Mouse (Mus musculus): Measurements from ENCODE around the gene Gm10188. TPM values are rescaled to one million over a fixed set of nuclear protein-coding genes. Genes with fewer than 3 reads are reported as not detected.

Gene Gm10188
- polyA plus RNA-seq, 1 experiment, result not detected

DNA sequence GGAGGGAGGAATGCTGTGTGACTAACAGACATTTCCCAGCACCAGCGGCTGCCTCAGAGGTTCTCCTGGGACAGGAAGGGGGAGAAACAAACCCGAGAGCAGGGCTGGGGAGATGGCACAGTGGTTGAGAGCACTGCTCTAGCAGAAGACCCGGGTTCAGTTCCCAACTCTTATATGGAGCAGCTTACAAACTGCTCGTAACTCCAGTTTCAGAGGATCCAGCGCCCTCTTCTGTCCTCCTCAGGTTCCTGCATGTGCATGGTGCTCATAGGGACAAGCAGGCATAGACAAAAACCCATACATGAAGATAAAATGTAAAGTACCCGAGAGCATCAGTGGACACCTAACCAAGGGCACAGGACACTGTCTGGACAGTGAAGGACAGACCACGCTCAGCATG lies 18.6 kb downstream of the Gm10188 start:
- Histone ChIP-seq H3K4me1 (ENCODE audit: control insufficient read depth, insufficient read depth, insufficient read length, low read length) (no peaks in the 10 kb centered on the region), H3K27ac (ENCODE audit: insufficient read depth, low read depth, low read length) (no peak overlapping the region), H3K27me3 (ENCODE audit: control insufficient read depth, insufficient read depth, low read length) (peaks cover 2% of the 10 kb centered on the region; the same call in 1 of the 2 replicates), H3K4me3 (ENCODE audit: low read depth, low read length) (no peak overlapping the region), H3K36me3 (ENCODE audit: control insufficient read depth, insufficient read depth, low read length) (no peaks in the 10 kb centered on the region)
- no peak for TF ChIP-seq POLR2A (IDR thresholded peaks at IDR 0.05; ENCODE audit: low read depth, low read length)
- TF ChIP-seq CTCF (IDR thresholded peaks at IDR 0.05; ENCODE audit: extremely low read depth, insufficient read length, insufficient replicate concordance, low read depth, low read length), result peak; percentile 53; the same call in 1 of the 2 replicates
- WGBS, result 15% methylated on average over 7 of the region's 7 CpGs

DNA sequence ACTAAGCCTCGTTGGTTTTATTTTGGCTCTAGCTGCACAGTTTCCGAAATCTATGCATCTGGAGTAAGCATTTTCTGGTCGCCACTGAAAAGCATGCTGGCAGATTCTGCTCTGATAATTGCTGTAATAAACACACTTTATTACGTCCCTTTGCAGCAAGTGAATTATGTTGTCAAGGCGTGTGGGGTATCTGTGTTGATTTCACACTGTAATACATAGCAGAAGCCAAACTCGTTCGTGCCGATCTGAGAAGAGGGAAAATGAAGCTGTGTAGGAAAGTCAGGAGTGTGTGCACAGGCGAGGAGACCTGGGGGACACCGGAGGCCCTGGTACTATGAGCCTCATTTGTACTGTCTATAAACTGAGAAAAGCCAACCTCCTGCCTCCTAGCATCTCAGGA lies 20.2 kb downstream of the Gm10188 start:
- TF ChIP-seq CTCF (IDR thresholded peaks at IDR 0.05; ENCODE audit: extremely low read depth, insufficient read length, insufficient replicate concordance, low read depth, low read length) (no peak), POLR2A (IDR thresholded peaks at IDR 0.05; ENCODE audit: low read depth, low read length) (no peak)
- H3K36me3 ChIP-seq (ENCODE audit: control insufficient read depth, insufficient read depth, low read length), result no peaks in the 10 kb centered on the region
- no peak overlapping the region for H3K27ac ChIP-seq (ENCODE audit: insufficient read depth, low read depth, low read length)
- H3K4me3 ChIP-seq (ENCODE audit: low read depth, low read length), result no peak overlapping the region
- peaks cover 2% of the 10 kb centered on the region; the same call in 1 of the 2 replicates for H3K27me3 ChIP-seq (ENCODE audit: control insufficient read depth, insufficient read depth, low read length)
- no peaks in the 10 kb centered on the region for H3K4me1 ChIP-seq (ENCODE audit: control insufficient read depth, insufficient read depth, insufficient read length, low read length)
- 47% methylated on average over 10 of the region's 10 CpGs for WGBS

- no peak overlapping the region for H3K4me3 ChIP-seq (ENCODE audit: low read depth, low read length)
- no peaks in the 10 kb centered on the region for H3K36me3 ChIP-seq (ENCODE audit: control insufficient read depth, insufficient read depth, low read length)
- no peak overlapping the region for H3K27ac ChIP-seq (ENCODE audit: insufficient read depth, low read depth, low read length)
- no peak for TF ChIP-seq POLR2A (IDR thresholded peaks at IDR 0.05; ENCODE audit: low read depth, low read length)
- no peak for TF ChIP-seq CTCF (IDR thresholded peaks at IDR 0.05; ENCODE audit: extremely low read depth, insufficient read length, insufficient replicate concordance, low read depth, low read length)
- 18% methylated on average over 4 of the region's 4 CpGs for WGBS
- H3K27me3 ChIP-seq (ENCODE audit: control insufficient read depth, insufficient read depth, low read length), result peaks cover 2% of the 10 kb centered on the region; the same call in 1 of the 2 replicates
- no peaks in the 10 kb centered on the region for H3K4me1 ChIP-seq (ENCODE audit: control insufficient read depth, insufficient read depth, insufficient read length, low read length)
Measured at GRCm38 (mm10) chr1:132208154-132208553, 21.4 kb downstream of the Gm10188 start.

DNA sequence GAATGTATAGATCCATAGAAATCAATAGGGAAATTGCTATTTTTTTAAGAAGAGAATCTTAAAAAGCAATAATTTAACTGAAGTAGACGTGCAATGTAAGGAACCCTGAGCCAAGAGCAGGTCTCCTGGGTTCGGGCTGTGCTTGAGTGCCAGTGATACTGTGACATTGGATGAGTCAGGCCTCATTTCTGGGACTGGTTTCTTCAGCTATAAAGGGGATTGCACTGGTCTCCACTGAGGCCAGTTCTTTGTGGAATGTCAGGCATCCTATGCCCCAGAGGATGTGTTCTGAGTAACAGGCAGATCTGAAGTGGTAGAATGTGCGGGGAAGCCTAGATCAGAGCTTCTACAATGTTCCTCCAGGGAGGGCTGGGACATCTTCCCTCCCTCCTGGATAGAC lies 22.7 kb downstream of the Gm10188 start:
- no peak for TF ChIP-seq POLR2A (IDR thresholded peaks at IDR 0.05; ENCODE audit: low read depth, low read length)
- TF ChIP-seq CTCF (IDR thresholded peaks at IDR 0.05; ENCODE audit: extremely low read depth, insufficient read length, insufficient replicate concordance, low read depth, low read length), result no peak
- H3K4me3 ChIP-seq (ENCODE audit: low read depth, low read length), result no peak overlapping the region
- no peak overlapping the region for H3K27ac ChIP-seq (ENCODE audit: insufficient read depth, low read depth, low read length)
- peaks cover 2% of the 10 kb centered on the region; the same call in 1 of the 2 replicates for H3K27me3 ChIP-seq (ENCODE audit: control insufficient read depth, insufficient read depth, low read length)
- H3K36me3 ChIP-seq (ENCODE audit: control insufficient read depth, insufficient read depth, low read length), result no peaks in the 10 kb centered on the region
- no peaks in the 10 kb centered on the region for H3K4me1 ChIP-seq (ENCODE audit: control insufficient read depth, insufficient read depth, insufficient read length, low read length)
- 74% methylated on average over 3 of the region's 3 CpGs for WGBS

DNA sequence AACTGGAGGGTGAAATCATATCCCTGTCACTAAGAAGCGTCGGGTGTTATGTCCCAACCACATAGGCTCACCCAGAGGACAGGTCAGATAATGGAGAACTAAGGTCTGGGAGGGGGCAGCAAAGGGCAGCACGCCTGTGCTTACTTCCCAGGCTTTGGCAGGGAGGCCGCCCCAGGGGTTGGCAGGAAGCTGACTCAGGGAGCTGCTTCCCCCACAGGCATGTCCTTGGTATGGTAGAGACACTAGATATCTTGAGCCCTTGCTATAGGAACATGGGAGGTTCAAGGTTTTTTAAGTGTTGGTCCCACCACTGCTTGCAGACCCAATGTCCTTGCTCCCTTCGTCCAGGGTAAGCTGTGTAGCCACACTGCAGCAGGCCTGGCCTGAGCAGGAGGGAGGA lies 23.6 kb downstream of the Gm10188 start:
- TF ChIP-seq POLR2A (IDR thresholded peaks at IDR 0.05; ENCODE audit: low read depth, low read length) (no peak), CTCF (IDR thresholded peaks at IDR 0.05; ENCODE audit: extremely low read depth, insufficient read length, insufficient replicate concordance, low read depth, low read length) (no peak)
- no peaks in the 10 kb centered on the region for H3K4me1 ChIP-seq (ENCODE audit: control insufficient read depth, insufficient read depth, insufficient read length, low read length)
- H3K4me3 ChIP-seq (ENCODE audit: low read depth, low read length), result no peak overlapping the region
- WGBS, result 60% methylated on average over 5 of the region's 5 CpGs
- peaks cover 2% of the 10 kb centered on the region; the same call in 1 of the 2 replicates for H3K27me3 ChIP-seq (ENCODE audit: control insufficient read depth, insufficient read depth, low read length)
- H3K27ac ChIP-seq (ENCODE audit: insufficient read depth, low read depth, low read length), result no peak overlapping the region
- H3K36me3 ChIP-seq (ENCODE audit: control insufficient read depth, insufficient read depth, low read length), result no peaks in the 10 kb centered on the region

GRCm38 (mm10) chr1:132202771-132203170 lies 26.8 kb downstream of the Gm10188 start:
- Histone ChIP-seq H3K4me3 (ENCODE audit: low read depth, low read length) (no peak overlapping the region), H3K27ac (ENCODE audit: insufficient read depth, low read depth, low read length) (no peak overlapping the region)
- TF ChIP-seq POLR2A (IDR thresholded peaks at IDR 0.05; ENCODE audit: low read depth, low read length) (no peak), CTCF (IDR thresholded peaks at IDR 0.05; ENCODE audit: extremely low read depth, insufficient read length, insufficient replicate concordance, low read depth, low read length) (no peak)

GRCm38 (mm10) chr1:132201936-132202335 lies 27.6 kb downstream of the Gm10188 start:
- no peak overlapping the region for H3K4me3 ChIP-seq (ENCODE audit: low read depth, low read length)
- WGBS, result 51% methylated on average over 2 of the region's 2 CpGs
- no peaks in the 10 kb centered on the region for H3K4me1 ChIP-seq (ENCODE audit: control insufficient read depth, insufficient read depth, insufficient read length, low read length)
- no peak overlapping the region for H3K27ac ChIP-seq (ENCODE audit: insufficient read depth, low read depth, low read length)
- no peak for TF ChIP-seq CTCF (IDR thresholded peaks at IDR 0.05; ENCODE audit: extremely low read depth, insufficient read length, insufficient replicate concordance, low read depth, low read length)
- TF ChIP-seq POLR2A (IDR thresholded peaks at IDR 0.05; ENCODE audit: low read depth, low read length), result no peak
- no peaks in the 10 kb centered on the region for H3K36me3 ChIP-seq (ENCODE audit: control insufficient read depth, insufficient read depth, low read length)
- peaks cover 4% of the 10 kb centered on the region for H3K27me3 ChIP-seq (ENCODE audit: control insufficient read depth, insufficient read depth, low read length)

More at GRCm38 (mm10) chr1:132202771-132203170, 26.8 kb downstream of the Gm10188 start:
- no peaks in the 10 kb centered on the region for H3K4me1 ChIP-seq (ENCODE audit: control insufficient read depth, insufficient read depth, insufficient read length, low read length)
- peaks cover 4% of the 10 kb centered on the region for H3K27me3 ChIP-seq (ENCODE audit: control insufficient read depth, insufficient read depth, low read length)
- H3K36me3 ChIP-seq (ENCODE audit: control insufficient read depth, insufficient read depth, low read length), result no peaks in the 10 kb centered on the region
- 93% methylated on average over 5 of the region's 5 CpGs for WGBS

Measured in small intestine, adult 2 months (tissue).